Mouse (Mus musculus): Measurements from ENCODE around the gene Tsnaxip1. TPM values are rescaled to one million over a fixed set of nuclear protein-coding genes. Genes with fewer than 3 reads are reported as not detected.
A peak's percentile ranks its signal among the peaks of the same experiment; 100 is the strongest.

Gene Tsnaxip1
- not detected in 2 replicates for polyA plus RNA-seq (2015; fragmentation: Nextera tagmentation; extraction: Ambion mirVana)

GRCm38 (mm10) chr8:105826861-105827848, at the start of gene Tsnaxip1, which contains the start of gene Ranbp10:
Tsnaxip1 (plus strand) TSS chr8:105827731.
Ranbp10 (minus strand) TSS chr8:105827350.
- H3K27ac ChIP-seq = peak within 1 kb of the TSS; percentile 82; the same call in 1 of the 2 replicates
- H3K27me3 ChIP-seq (replicated peaks) = no peaks in the 10 kb centered on the region
- ATAC-seq (ENCODE audit: insufficient read depth, low FRiP score, low read depth) = peak; percentile 98
- 0 out of 2 replicates have a peak, but pooled peaks cover 6% of the 10 kb centered on the region for H3K4me1 ChIP-seq
- H3K4me2 ChIP-seq = peak within 1 kb of the TSS; percentile 69
- H3K36me3 ChIP-seq = peaks cover 16% of the 10 kb centered on the region
- peak within 1 kb of the TSS; percentile 93 for H3K9ac ChIP-seq
- no peaks in the 10 kb centered on the region for H3K9me3 ChIP-seq
- WGBS = under 1% methylated on average over 52 of the region's 52 CpGs
- peak within 1 kb of the TSS; percentile 83 for H3K4me3 ChIP-seq (replicated peaks)

DNA sequence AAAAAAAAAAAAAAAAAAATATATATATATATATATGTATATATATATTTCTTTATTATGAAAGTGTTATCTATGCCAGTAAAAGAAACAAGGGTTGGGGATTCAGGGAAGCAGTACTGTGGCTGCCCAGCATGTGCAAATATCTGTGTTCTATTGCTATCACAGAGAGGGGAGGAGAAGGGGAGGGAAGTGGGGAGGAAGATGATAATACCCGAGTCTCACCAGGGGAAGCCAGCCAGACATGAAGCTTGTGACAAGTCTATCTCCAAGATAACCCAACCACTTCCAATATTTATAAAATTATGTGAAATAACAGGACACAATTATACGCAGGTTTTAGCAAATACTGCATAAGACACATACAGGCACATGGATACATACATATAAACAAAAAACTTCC, 49.7 kb upstream of the Tsnaxip1 start:
- Histone ChIP-seq H3K9ac (no peak overlapping the region), H3K4me1 (no peaks in the 10 kb centered on the region), H3K9me3 (no peaks in the 10 kb centered on the region), H3K27ac (no peak overlapping the region), H3K4me3 (replicated peaks) (no peak overlapping the region), H3K4me2 (no peak overlapping the region), H3K27me3 (replicated peaks) (no peaks in the 10 kb centered on the region), H3K36me3 (peaks cover 28% of the 10 kb centered on the region)
- WGBS = 83% methylated on average over 2 of the region's 2 CpGs
- no peak for ATAC-seq (ENCODE audit: insufficient read depth, low FRiP score, low read depth)

GRCm38 (mm10) chr8:105780298-105780697, 47.2 kb upstream of the Tsnaxip1 start:
- H3K4me1 ChIP-seq = no peaks in the 10 kb centered on the region
- no peak overlapping the region for H3K4me3 ChIP-seq (replicated peaks)
- H3K27me3 ChIP-seq (replicated peaks) = no peaks in the 10 kb centered on the region
- no peak overlapping the region for H3K4me2 ChIP-seq
- WGBS = 89% methylated on average over 5 of the region's 5 CpGs
- H3K36me3 ChIP-seq = peaks cover 16% of the 10 kb centered on the region
- no peaks in the 10 kb centered on the region for H3K9me3 ChIP-seq
- no peak for ATAC-seq (ENCODE audit: insufficient read depth, low FRiP score, low read depth)
- no peak overlapping the region for H3K27ac ChIP-seq
- H3K9ac ChIP-seq = no peak overlapping the region

DNA sequence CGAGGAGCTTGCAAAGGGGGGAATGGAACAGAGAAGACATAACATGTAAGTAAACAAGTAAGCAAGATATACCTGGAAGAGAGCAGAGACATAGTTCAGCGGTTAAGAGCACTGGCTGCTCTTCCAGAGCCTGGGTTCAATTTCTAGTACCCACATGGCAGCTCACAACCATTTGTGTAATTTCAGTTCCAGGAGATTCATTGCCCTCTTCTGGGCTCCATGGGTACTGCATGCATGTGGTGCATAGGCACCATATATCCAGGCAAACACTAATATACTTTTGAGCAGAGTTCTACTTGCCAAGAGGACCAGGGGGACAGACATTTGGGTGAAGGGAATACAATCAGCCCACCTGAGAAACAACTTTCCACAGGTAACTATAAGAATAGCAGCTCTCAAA, 39.3 kb upstream of the Tsnaxip1 start:
- H3K36me3 ChIP-seq = peaks cover 14% of the 10 kb centered on the region; the same call in 1 of the 2 replicates
- no peak overlapping the region for H3K4me2 ChIP-seq
- H3K27ac ChIP-seq = no peak overlapping the region
- H3K4me1 ChIP-seq = no peaks in the 10 kb centered on the region
- 88% methylated on average over 2 of the region's 2 CpGs for WGBS
- no peak overlapping the region for H3K4me3 ChIP-seq (replicated peaks)
- H3K9me3 ChIP-seq = no peaks in the 10 kb centered on the region
- no peaks in the 10 kb centered on the region for H3K27me3 ChIP-seq (replicated peaks)
- ATAC-seq (ENCODE audit: insufficient read depth, low FRiP score, low read depth) = no peak
- H3K9ac ChIP-seq = no peak overlapping the region

DNA sequence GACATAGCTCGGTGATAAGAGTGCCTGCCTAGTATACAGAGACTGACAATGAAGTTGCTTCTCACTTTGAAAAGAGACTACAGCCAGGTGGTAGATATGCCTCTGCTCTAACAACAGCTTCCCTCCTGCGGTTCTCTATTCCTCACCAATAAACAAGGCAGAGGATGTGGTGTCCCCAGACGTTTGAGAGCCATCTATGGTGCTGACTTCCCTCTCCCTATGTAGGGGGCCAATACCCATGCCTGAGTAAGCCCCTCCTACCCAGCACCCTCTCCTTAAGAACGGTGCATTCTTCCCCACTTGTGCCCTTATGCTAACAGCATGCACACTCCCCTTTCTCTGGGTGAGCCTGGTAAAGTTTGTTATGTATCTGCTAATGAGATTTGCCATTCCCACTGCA, 38.6 kb upstream of the Tsnaxip1 start:
- Histone ChIP-seq H3K4me1 (no peaks in the 10 kb centered on the region), H3K27me3 (replicated peaks) (no peaks in the 10 kb centered on the region), H3K4me3 (replicated peaks) (no peak overlapping the region), H3K27ac (no peak overlapping the region), H3K9me3 (no peaks in the 10 kb centered on the region), H3K9ac (no peak overlapping the region), H3K4me2 (no peak overlapping the region), H3K36me3 (peaks cover 10% of the 10 kb centered on the region; the same call in 1 of the 2 replicates)
- 57% methylated on average over 4 of the region's 4 CpGs for WGBS
- no peak for ATAC-seq (ENCODE audit: insufficient read depth, low FRiP score, low read depth)

DNA sequence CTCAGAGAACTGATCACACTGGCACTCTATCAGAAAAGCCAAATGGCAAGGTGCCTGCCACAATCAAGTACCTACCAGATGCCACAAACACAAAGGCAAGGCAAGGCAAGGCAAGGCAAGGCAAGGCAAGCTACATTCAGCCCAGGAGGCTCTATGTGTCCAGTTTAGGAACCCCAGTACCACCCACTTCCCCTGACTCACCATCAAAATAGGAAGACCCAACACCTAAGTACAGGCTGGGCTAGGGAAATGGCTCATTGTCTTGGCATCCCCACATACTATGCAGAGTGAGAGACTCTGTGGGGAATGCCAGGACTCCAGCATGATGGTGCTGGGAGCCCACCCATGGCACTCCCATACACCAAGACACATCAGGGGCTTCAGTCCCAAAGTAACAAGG, 37.9 kb upstream of the Tsnaxip1 start:
- Histone ChIP-seq H3K4me2 (no peak overlapping the region), H3K36me3 (peaks cover 6% of the 10 kb centered on the region; the same call in 1 of the 2 replicates), H3K27me3 (replicated peaks) (no peaks in the 10 kb centered on the region), H3K9me3 (no peaks in the 10 kb centered on the region), H3K4me3 (replicated peaks) (no peak overlapping the region), H3K4me1 (no peaks in the 10 kb centered on the region), H3K9ac (no peak overlapping the region), H3K27ac (no peak overlapping the region)
- no peak for ATAC-seq (ENCODE audit: insufficient read depth, low FRiP score, low read depth)

- no peaks in the 10 kb centered on the region for H3K9me3 ChIP-seq
- H3K4me2 ChIP-seq = no peak overlapping the region
- no peak for ATAC-seq (ENCODE audit: insufficient read depth, low FRiP score, low read depth)
- no peak overlapping the region for H3K9ac ChIP-seq
- WGBS = 93% methylated on average over 1 of the region's 1 CpGs
- peak overlapping the region; percentile 60; the same call in 1 of the 2 replicates for H3K27ac ChIP-seq
- no peaks in the 10 kb centered on the region for H3K4me1 ChIP-seq
- no peaks in the 10 kb centered on the region for H3K27me3 ChIP-seq (replicated peaks)
- H3K4me3 ChIP-seq (replicated peaks) = no peak overlapping the region
- H3K36me3 ChIP-seq = no peaks in the 10 kb centered on the region
Observed at GRCm38 (mm10) chr8:105793331-105793730, 34.2 kb upstream of the Tsnaxip1 start.

DNA sequence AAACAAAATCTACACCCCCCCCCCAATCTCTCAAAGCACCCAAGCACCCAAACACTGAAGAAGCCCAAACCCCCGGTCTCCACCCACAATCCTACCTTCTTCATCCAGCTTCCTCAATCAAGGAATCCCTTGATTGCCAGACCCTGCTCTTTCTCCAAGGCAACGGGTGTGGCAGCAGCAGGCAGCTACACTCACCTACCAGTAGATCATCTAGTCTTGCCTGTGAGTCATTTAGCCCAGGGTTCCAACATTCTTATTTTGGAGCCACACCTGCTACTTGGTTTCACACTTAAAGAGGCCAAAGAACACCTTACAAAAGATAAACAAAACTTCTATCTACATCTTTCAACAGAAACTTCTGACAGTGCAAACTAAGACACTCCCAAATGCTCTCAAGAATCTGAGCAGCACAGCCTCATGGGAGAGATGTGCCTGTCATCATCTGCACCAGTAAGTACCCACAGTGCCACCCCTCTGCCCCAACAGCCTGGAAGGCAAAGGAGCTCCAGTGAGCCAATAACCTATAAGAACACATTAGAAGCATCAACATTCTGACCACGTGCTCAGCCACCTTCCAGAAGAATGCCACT, 33.4 kb upstream of the Tsnaxip1 start:
- H3K27ac ChIP-seq = peak overlapping the region; percentile 72
- H3K27me3 ChIP-seq (replicated peaks) = no peaks in the 10 kb centered on the region
- H3K4me2 ChIP-seq = no peak overlapping the region
- ATAC-seq (ENCODE audit: insufficient read depth, low FRiP score, low read depth) = peak; percentile 75
- no peak overlapping the region for H3K4me3 ChIP-seq (replicated peaks)
- H3K9me3 ChIP-seq = no peaks in the 10 kb centered on the region
- H3K4me1 ChIP-seq = 0 out of 2 replicates have a peak, but pooled peaks cover 6% of the 10 kb centered on the region
- WGBS = 79% methylated on average over 3 of the region's 3 CpGs
- H3K9ac ChIP-seq = no peak overlapping the region
- H3K36me3 ChIP-seq = no peaks in the 10 kb centered on the region

- no peaks in the 10 kb centered on the region for H3K9me3 ChIP-seq
- peak overlapping the region; percentile 44; the same call in 1 of the 2 replicates for H3K27ac ChIP-seq
- H3K4me1 ChIP-seq = peaks cover 12% of the 10 kb centered on the region; the same call in 1 of the 2 replicates
- no peak overlapping the region for H3K4me2 ChIP-seq
- no peaks in the 10 kb centered on the region for H3K27me3 ChIP-seq (replicated peaks)
- no peaks in the 10 kb centered on the region for H3K36me3 ChIP-seq
- no peak overlapping the region for H3K9ac ChIP-seq
- 55% methylated on average over 1 of the region's 1 CpGs for WGBS
- no peak overlapping the region for H3K4me3 ChIP-seq (replicated peaks)
- ATAC-seq (ENCODE audit: insufficient read depth, low FRiP score, low read depth) = no peak
Observed at GRCm38 (mm10) chr8:105795785-105796184, 31.7 kb upstream of the Tsnaxip1 start.

- Histone ChIP-seq H3K4me3 (replicated peaks) (no peak overlapping the region), H3K27me3 (replicated peaks) (no peaks in the 10 kb centered on the region), H3K27ac (peak overlapping the region; percentile 61; the same call in 1 of the 2 replicates), H3K4me2 (no peak overlapping the region), H3K9ac (no peak overlapping the region), H3K9me3 (no peaks in the 10 kb centered on the region), H3K36me3 (no peaks in the 10 kb centered on the region), H3K4me1 (peaks cover 12% of the 10 kb centered on the region; the same call in 1 of the 2 replicates)
- ATAC-seq (ENCODE audit: insufficient read depth, low FRiP score, low read depth) = no peak
- 84% methylated on average over 5 of the region's 5 CpGs for WGBS
Observed at GRCm38 (mm10) chr8:105798408-105798807, 29.1 kb upstream of the Tsnaxip1 start.

GRCm38 (mm10) chr8:105799091-105799812, 28.3 kb upstream of the Tsnaxip1 start:
- Histone ChIP-seq H3K9me3 (no peaks in the 10 kb centered on the region), H3K36me3 (no peaks in the 10 kb centered on the region), H3K4me2 (0 out of 2 replicates have a peak overlapping the region, but pooled peaks have one; percentile 8), H3K9ac (no peak overlapping the region), H3K27me3 (replicated peaks) (no peaks in the 10 kb centered on the region), H3K4me1 (peaks cover 12% of the 10 kb centered on the region; the same call in 1 of the 2 replicates), H3K4me3 (replicated peaks) (no peak overlapping the region), H3K27ac (peak overlapping the region; percentile 61)
- 35% methylated on average over 8 of the region's 8 CpGs for WGBS
- peak; percentile 73 for ATAC-seq (ENCODE audit: insufficient read depth, low FRiP score, low read depth)
